Mouse (Mus musculus) right cerebral cortex, postnatal 25 days (tissue): ENCODE data around the gene Pkd2.
A peak's percentile ranks its signal among the peaks of the same experiment; 100 is the strongest.
"Not testable (repeated sequence)": the region's sequence is repeated elsewhere in the genome, so short reads cannot be mapped to it uniquely, and the experiment has no call there.

Source experiments
- DNase-seq: peaks from one replicate; pipeline ENCODE4 v3.0.0; 2022

The Pkd2 gene

DNA sequence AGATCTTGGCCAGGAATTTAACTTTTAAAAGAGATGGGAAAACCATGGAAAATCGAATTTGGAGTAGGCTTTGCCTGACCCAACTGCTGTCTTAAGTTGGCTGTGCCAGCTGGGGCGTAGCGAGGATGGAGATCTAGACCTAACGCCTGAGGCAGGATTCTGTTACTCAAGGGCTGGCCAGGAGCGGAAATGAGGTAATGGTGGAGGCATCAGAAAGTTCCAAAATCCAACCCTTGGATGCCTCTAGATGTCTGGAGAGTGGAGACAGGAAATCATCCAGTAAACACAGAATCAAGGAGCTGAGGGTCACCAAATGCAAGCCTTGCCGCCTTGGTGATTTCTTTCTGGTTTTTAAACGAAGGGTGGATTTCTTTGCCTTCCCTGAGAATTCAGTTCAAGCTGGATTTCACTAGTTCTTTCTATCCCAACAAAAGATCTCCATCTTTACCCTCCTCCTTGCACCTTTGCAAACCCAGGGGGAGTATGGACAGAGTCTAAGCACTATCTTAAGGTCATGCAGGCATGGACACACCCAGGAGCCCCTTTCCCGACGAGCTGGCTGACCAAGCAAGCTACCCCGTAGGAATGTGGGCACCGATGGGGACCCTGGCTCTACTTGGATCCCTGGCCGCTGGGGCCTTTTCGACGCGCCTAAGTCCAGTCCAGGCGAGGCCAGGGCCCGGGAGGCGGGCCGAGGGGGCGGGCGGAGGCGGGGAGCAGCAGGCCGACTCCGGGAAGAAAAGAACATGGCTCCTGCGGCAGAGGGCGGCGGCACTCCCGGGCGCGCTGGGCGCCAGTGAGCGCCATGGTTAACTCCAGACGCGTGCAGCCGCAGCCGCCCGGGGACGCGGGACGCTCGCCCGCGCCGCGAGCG lies at the start of gene Pkd2:
TSS of gene Pkd2 (plus strand) at position 619 of the 874 bp plus-strand sequence.
- DNase-seq: peak; percentile 69

DNA sequence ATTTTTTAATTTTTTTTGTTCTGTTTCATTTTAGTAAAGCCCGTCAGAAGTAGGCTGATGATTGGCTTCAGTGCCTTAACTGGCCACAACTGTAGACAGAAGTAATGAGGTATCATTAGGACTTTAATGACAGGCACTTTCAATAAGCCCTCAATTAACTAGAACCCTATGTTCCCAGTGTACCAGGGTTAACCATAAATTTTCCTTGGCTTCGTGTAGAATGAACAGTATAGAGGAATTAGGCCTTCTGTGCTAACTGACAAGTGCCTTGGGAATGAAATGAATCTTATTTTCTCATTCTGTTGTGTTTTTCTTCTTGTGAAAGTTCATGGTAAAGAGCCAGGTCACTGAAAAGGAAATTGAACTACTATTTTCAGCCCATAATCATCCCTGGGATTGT lies 43.3 kb upstream of the Pkd2 start:
- DNase-seq: no peak

DNA sequence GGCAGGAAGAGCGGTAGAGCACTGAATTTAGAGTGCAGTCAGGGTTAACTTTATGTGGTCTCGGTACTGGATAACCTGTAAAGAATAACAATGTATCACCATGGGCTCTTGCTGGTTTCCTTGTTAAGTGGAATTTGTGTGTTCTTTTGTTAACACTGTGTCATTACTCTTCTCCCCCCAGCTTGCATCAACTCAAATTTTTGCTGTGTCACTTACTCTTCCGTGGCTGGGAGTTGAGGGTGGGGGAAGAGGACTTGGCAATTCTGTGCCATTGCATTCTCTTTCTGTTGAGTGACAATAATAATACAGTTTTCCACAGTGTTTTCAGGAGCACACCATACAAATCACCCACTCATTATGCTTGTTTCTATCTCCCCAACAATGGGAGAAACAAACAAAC lies 42.2 kb upstream of the Pkd2 start:
- no peak for DNase-seq

DNA sequence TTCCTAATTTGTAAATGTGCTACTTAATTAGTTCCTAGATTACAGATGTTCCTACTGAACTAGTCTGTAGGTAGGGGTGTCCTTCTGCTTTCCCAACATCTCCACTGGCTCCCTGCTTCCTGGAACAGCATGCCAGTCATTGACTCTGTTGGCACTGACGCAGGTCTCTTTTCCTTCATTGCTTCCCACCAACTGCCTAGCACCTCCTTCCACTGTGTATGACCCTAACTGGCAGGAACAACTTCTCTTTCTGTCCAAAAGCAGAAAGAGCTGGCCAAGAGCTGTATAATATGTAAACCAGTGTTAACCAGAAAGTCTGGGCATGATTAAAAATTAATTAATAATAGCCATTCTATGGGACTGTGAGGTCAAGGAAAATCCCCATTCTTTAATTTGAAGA lies 41.5 kb upstream of the Pkd2 start:
- no peak for DNase-seq

DNA sequence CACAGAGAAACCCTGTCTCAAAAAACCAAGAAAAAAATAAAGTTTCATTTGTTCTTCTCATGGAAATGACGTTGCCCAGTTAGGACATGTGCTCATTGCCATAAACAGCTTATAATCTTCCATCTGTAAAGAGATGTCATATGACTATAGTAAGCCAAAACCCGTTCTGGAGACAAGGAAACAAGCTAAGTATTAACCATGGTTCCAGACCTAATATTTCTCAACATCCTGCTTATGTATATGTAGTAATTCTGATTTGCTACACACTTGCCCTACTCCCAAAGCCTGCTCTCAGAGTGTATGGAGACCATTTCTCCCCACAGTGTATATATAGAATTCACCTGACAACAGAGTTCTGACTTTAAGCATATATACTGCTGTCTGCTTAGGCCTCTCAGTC lies 37.2 kb upstream of the Pkd2 start:
- no peak for DNase-seq

DNA sequence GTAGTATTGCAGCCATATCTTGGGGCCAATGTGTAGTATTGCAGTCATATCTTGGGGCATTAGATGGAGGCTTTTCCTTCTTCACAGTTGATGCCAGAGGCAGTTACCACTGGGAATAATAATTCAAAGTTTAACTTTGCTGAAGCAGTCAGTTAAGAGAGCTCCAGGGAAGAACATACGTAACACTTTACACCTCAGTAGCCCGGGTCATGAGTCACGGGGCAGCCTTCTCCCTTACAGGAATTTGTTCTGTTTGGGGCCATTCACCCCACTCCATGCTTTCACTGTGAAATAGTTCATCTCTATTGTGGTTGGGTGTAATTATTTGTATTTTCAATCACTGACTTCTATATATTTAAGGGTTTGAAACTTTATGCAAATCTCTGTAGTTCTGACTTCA lies 35.4 kb upstream of the Pkd2 start:
- DNase-seq: no peak

DNA sequence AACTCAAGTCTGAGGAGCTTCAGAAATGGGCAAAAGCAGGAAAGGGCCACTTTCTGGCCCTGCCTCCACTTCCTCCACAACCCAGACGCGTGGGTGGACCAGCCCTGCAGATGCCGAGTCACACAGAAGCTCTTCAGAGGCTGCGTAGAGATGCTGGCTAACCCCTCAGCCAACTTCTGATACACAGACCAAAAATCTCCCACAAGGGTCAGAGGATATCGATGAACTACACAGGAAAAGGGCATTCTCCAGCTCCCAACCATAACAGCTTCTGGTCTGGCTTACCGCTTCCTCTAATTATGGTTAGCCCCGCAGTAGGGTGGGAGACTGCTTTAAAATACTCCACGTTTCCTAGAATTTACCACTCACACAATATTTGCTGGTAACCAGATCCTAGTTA lies 33.3 kb upstream of the Pkd2 start:
- no peak for DNase-seq

DNA sequence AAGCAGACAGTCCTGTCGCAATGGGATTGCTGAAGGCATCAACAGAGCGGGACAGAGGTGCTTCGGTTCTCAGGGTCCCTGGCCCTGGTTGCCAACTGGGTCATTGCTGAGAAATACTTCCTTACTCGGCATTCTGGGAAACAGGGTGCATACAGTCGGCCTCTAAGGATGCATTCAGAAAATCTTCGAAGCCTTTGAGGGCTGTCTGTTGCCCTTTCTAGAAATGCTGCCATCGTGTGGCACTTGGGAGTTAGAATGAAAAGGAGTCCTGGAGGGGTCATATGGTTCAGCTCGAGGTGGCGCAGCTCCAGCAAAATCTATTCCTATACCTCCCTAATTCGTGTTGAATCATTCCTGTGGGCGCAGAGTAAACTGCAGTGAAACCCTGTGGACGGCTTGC lies 26.4 kb upstream of the Pkd2 start:
- DNase-seq: peak; percentile 18

DNA sequence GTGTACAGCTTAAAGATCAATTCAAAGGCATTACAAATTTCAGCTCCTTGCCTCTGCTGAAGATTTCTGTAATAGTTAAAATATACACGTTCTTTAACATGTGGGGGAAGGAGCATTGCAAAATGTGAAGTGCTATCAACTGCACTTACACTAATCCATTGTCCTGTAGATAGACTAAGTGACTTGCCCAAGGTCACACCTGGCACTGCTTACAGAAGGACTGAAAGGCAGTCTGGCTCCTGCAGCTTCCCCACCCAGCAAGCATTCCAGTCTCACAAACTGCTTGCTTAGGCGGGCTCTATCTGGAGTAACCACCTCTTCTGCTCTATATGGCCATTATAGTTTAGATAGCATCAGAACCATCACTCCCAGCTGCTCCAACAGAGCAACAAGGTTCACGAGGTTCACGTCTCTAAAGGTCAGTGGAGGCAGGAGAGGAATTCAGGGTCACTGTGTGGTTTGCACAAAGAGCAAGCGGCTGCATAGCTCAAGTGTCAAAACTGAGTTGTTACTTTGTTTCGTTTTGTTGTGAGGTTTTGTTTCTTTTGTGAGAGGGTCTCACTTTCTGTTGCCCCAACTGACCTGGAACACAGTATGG lies 25.2 kb upstream of the Pkd2 start:
- DNase-seq: no peak

DNA sequence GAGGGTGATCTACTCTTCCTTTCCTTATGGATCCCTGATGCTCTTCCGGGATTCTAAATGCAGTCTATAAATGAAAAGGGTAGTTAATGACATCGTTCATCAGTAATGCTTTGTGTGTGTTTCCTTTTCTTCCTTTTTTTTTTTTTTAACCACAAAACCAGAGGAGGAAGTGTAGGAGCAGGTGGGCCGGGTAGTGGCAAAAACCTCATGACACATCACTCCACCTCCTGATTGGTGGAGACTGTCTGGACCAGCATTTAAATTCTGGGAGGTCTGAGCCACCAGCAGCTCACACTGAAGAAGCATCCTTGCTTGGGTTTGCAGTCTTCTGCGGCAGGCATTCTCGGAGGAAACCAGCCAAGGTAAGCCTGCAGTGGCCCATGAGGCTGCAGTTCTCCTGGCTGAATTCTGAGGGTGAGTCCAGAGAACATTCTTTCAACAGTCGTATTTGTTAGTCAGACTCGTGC lies 24.4 kb upstream of the Pkd2 start, which contains the start of gene Spp1:
TSS of gene Spp1 (plus strand) at position 284 of the 467 bp plus-strand sequence.
- no peak for DNase-seq

DNA sequence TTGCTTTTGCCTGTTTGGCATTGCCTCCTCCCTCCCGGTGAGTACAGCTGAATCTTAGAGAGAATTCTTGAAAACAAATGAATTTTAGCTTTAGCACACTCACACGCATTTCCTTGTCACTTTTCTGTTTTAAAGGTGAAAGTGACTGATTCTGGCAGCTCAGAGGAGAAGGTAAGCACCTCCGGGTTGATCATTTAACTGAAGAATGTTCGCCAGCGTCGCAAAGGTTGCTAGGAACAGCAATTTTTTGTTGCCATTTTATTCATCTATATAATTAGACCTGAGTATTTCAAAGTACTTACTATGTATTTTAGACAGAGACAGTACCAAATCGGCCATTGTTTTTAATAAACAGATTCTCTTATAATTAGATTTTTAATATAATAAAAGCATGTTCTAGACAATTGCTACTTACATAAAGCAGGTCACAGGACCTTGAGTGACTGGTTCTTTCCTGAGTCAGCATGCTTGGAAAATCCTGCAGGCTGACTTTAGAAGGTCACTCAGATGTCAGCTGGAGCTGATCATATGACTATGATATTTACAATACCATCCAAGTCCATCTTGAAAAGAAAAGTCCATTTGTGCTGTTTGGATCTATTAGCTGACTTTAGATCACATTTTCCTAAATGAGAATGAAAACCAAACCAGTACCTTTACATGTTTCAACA lies 22.7 kb upstream of the Pkd2 start:
- DNase-seq: no peak

DNA sequence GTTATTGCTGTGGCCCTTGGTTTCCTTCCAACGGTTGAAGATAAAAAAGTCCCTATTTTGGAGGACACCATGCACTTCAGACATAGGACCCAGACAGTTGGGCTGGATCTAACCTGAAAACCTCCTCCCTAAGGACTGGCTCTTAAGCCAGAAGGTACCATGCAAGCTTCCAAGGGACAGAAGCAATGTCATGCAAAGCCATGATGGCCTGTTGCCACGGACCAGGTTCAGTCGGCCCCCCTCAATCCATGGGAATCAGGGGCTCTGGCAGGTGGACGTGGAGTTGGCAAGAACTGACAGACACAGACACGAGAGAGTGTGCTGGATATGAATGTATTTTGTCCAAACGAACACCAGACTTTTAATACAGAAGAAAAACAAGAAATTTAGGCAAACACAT lies 16.9 kb upstream of the Pkd2 start:
- no peak for DNase-seq

DNA sequence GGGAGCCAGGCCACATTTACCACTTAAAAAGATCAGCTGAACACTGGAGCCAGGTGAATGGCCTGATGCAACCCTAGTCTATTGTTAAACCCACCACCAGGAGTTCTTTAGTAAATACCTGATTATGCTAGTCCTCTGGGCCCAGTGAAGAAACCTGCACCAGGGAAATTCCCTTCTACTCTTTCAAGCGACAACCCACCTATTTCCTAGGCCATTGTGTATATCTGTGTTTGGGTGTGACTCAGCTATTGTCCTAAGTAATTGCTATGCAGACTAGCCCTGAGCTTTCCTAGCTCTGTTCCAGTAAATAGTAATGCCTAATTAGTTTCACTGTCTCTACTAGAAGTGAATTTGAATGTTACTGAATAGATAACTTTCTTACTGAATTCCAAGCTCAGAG lies 16.4 kb upstream of the Pkd2 start:
- no peak for DNase-seq

DNA sequence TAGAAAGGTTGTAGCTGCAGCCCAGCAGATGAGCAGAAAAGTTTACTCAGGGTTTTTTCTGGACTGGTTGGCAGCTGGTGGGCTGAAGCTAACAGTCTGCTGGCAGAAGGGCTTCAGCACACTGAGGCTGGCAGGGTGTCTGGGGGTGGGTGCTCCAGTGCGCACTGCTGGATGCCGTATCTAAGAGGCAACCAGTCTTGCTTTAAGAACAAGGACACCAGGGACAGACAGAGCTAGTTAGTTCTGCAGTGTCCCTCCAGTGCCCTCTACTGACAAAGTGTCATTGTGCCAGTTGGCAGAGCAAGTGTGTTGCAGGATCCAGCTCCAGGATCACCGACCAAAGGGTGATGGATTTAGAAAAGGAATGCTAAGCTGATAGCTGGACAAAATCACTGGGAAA lies 13.1 kb upstream of the Pkd2 start:
- peak; percentile 65 for DNase-seq

DNA sequence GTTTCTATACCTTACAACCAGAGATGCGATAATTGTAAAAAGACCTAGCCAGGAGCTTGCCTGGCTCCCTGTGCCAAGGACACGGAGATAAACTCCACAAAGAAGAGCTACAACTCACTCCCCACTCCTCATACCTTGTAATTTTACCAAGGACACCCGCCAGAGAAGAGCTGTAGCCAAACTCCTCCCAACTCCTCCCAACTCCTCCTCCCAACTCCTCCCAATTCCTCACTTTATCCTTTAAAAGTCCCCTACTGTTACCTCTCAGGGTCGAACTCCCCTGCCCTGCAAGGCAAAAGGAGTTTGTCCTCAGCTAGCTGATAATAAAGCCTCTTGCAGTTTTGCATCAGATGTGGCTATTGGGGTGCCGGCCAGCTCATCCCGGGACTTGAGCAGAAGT lies 10.9 kb upstream of the Pkd2 start:
- not testable (repeated sequence) for DNase-seq

DNA sequence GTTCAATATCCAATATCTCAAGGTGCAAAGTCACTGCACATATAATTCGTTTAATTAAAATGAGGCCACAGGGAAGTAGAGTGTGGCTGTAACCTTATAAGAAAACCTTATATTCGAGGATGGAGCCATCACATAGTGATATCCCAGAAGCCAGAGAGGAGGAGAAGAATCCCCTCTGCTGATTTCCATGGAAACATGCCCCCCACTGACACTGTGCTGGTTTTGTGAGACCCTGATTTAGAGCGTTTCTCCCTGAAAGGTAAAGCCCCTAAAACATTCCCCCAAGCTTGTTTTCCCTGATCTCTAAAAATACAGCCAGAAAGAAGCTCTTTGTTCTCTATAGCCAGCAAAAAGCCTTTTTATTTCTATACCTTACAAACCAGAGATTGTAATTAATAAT lies 9.8 kb upstream of the Pkd2 start:
- DNase-seq: no peak

DNA sequence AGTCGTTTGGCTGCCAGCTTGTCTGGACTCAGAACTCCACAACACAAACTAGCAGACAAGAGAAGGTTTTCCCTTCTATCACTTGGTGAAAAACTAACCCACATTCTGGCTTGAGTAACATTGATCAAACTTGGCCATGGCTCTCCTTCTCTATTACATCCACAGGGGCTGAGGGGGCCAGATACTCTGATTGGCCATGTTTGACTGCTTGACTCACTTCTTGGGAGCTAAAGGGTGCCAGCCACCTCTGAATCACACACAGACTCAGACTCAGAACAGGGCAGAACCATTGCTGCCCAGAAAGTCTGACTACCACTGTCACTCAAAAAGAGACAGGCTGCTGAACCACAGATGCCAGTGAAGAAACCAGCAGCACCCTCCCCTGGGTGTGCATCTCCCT lies 6.2 kb upstream of the Pkd2 start:
- no peak for DNase-seq

DNA sequence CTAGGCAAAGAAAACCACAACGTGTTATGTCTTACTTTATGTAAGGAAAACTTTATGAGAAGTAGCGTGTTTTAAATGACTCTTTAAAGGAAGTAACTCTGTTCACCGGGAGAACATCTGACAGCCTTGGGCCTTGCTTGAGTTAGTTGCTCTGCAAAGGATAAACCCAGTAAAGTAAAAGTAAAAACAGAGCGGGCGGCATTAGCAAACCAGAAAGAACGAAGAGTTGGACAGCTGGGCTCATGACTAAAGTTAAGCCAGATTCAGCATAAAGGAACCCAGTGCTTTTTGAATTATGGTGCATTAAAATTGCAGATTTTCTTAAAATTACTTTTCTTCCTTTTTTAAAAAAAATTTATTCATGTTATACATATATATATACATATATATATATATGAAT lies 4.7 kb upstream of the Pkd2 start:
- DNase-seq: no peak

DNA sequence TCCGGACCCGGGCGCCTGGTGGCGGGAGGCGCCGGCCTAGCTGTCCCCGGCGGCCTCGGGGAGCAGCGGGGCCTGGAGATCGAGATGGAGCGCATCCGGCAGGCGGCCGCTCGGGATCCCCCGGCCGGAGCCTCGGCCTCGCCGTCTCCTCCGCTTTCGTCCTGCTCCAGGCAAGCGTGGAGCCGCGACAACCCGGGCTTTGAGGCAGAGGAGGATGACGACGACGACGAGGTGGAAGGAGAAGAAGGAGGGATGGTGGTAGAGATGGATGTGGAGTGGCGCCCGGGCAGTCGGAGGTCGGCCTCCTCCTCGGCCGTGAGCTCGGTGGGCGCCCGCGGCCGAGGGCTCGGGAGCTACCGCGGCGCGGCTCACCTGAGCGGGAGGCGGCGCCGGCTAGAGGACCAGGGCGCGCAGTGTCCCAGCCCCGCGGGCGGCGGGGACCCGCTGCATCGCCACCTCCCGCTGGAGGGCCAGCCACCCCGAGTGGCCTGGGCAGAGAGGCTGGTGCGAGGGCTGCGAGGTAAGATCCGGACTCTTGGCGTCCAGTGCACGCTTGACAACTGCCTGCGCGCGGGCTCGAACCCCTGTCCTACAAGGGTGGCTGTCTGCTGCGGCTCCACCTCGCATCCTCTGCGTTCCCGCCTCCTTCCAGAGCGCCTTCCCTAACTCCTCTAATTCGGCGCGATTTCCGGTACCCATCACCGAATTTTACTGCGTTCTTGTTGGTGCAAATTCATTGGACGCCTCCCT lies 631 bp downstream of the Pkd2 start:
- DNase-seq: peak; percentile 67

DNA sequence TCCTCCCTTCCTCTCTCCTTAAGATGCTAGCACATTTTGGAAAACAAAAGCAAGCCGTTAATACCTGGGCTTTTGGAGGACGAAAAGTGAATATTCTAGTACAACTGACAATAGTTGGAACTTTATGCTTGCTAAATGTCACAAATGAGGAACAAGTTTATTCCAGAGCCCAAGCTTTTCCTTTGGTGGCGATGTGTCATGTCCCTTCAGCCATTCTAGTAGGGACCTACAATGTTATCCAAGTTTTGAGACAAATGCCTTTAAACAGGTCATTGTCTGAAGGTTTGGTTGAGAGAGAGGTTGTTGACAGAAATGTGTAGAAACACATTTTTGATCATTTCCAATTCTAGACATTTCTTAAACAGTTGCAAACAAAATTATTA lies 1.2 kb downstream of the Pkd2 start:
- no peak for DNase-seq

DNA sequence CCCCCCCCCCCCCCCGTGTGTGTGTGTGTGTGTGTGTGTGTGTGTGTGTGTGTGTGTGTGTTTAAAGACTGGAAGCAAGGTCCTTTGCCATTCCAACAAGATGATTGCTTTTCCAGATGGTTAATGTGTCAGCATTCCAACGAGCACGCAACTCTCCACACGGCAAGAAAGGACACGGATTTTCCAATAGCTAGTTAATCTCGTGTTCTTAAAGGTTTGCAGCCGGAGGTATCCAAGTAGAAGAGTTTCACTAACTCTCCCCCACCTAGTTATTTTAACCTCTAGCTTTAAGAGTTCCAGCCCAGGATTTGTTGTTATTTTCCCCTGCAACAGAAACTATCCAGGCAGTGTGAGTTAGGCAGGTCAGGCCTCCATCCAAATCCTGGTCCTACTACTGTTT lies 1.6 kb downstream of the Pkd2 start:
- DNase-seq: no peak

DNA sequence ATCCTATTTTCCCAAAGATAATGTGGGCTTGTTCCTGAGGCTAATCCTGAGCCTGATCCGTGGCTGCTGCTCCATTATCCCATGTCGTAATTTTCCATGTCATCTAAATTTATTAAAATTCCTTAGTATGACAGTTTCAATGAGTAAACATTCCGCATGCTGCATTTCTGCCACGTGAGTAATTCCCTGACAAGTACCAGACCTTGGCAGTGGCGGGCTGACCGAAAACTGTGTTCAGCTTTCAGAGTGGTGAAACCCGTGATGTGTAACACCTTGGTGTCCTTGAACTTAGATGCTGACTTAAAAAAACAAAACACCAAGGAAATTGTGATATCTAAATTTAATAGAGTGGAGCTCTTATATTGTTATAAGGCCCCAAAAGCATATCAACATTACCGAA lies 6.0 kb downstream of the Pkd2 start:
- no peak for DNase-seq

DNA sequence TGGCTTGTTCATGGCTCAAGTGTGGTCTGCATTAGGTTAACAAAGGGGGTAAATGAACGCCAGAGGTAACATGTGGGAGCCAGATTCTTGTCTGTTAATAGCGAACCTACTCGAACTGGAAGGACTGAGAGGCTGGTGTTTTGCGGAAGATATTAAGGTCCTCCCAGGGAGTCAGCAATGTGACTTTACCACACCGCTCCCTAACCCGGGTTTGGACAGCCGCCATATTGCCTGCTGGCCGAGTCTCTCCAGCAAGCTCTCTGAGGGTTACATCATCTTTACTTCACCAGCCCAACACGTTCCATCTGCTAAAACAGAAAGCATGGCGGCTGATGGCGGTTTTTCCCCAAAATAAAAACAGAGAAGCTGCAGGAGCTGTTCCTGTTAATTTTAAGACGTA lies 6.5 kb downstream of the Pkd2 start:
- no peak for DNase-seq
